Mouse (Mus musculus) neural tube, embryonic 11.5 days (tissue): Measurements from ENCODE around the gene Rhog. TPM values are rescaled to one million over a fixed set of nuclear protein-coding genes. Genes with fewer than 3 reads are reported as not detected.
"Not testable (repeated sequence)": the region's sequence is repeated elsewhere in the genome, so short reads cannot be mapped to it uniquely, and the experiment has no call there.

Experiments
- ATAC-seq: fragments of 200-750 bp; cut with Nextera tagmentation; 2 replicates; pipeline ENCODE4 v1.8.0; 2017; ENCODE audit warnings: moderate number of reproducible peaks, mild to moderate bottlenecking, moderate TSS enrichment, moderate library complexity; ENCODE audit not compliant: insufficient read depth, low FRiP score, low TSS enrichment
- DNase-seq: peaks from one replicate; pipeline ENCODE4 v3.0.0-alpha.2; 2015; ENCODE audit warnings: low spot score
- H3K27ac ChIP-seq: fragments of 300-500 bp; sonication (generic); 2 replicates; pipeline ENCODE4 v1.5.1; 2014; ENCODE audit warnings: low read depth, mild to moderate bottlenecking, low read length
- H3K27me3 ChIP-seq: fragments of 300-500 bp; sonication (generic); 2 replicates; pipeline ENCODE4 v1.6.1; 2014; ENCODE audit warnings: mild to moderate bottlenecking, low read length, mixed read lengths; ENCODE audit not compliant: control insufficient read depth, insufficient read depth
- H3K36me3 ChIP-seq: fragments of 300-500 bp; sonication (generic); 2 replicates; pipeline ENCODE4 v1.6.1; 2014; ENCODE audit warnings: mild to moderate bottlenecking, low read length, moderate library complexity, mixed read lengths; ENCODE audit not compliant: control insufficient read depth, insufficient read depth
- H3K4me1 ChIP-seq: fragments of 300-500 bp; sonication (generic); 2 replicates; pipeline ENCODE4 v1.6.1; 2014; ENCODE audit warnings: low read length, mixed read lengths; ENCODE audit not compliant: control insufficient read depth, insufficient read depth
- H3K4me2 ChIP-seq: fragments of 300-500 bp; sonication (generic); 2 replicates; pipeline ENCODE4 v1.6.1; 2014; ENCODE audit warnings: low read depth, mild to moderate bottlenecking, moderate library complexity
- H3K4me3 ChIP-seq: fragments of 300-500 bp; sonication (generic); 2 replicates; pipeline ENCODE4 v1.5.1; 2014; ENCODE audit warnings: low read depth, low read length
- H3K9ac ChIP-seq: fragments of 300-500 bp; sonication (generic); 2 replicates; pipeline ENCODE4 v1.6.1; 2014; ENCODE audit warnings: mild to moderate bottlenecking, low read length
- H3K9me3 ChIP-seq: fragments of 300-500 bp; sonication (generic); 2 replicates; pipeline ENCODE4 v1.6.1; 2016; ENCODE audit warnings: low read length; ENCODE audit not compliant: control insufficient read depth
- WGBS: fragments of 180-500 bp; shearing (Covaris S2); extraction: QIAGEN DNeasy Blood & Tissue Kit; methylation state at CpG from one replicate; pipeline ENCODE4 v1.1.7; 2014; 5-methylcytosine and 5-hydroxymethylcytosine counted together
- polyA plus RNA-seq: library from polyadenylated mRNA; unstranded; fragments of >200 nt; fragmentation: Nextera tagmentation; extraction: Ambion mirVana; gene quantifications from 2 replicates; pipeline ENCODE4 v1.2.1, GENCODE M21; 2014

The Rhog gene
- polyA plus RNA-seq, 1 experiment from 2014 or later: 38.8 TPM

GRCm38 (mm10) chr7:102272422-102272948, 16.6 kb upstream of the Rhog start:
- 89% methylated on average over 3 of the region's 3 CpGs for WGBS
- DNase-seq (no peak), ATAC-seq (no peak)
- Histone ChIP-seq H3K9ac (no peak overlapping the region), H3K9me3 (no peaks in the 10 kb centered on the region), H3K4me1 (peaks cover 2% of the 10 kb centered on the region; the same call in 1 of the 2 replicates), H3K4me3 (no peak overlapping the region), H3K4me2 (no peak overlapping the region), H3K36me3 (no peaks in the 10 kb centered on the region), H3K27me3 (peaks cover 8% of the 10 kb centered on the region; the same call in 1 of the 2 replicates), H3K27ac (no peak overlapping the region)

DNA sequence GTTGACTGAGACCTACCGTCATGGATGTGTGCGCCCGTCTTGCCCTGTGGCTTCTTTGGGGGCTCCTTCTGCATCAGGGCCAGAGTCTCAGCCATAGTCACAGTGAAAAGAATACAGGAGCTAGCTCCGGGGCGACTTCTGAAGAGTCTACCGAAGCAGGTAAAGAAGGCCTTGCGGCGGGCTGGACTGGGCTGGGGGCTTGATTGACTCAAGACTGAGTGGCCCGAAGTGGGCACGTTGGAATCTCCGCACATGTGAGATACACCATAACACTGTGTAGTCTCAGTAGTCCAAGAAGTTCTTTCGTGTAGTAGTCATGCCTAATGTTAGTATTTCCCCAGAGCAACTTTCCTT, 12.5 kb upstream of the Rhog start:
- DNase-seq (no peak), ATAC-seq (no peak)
- 6% methylated on average over 12 of the region's 12 CpGs for WGBS
- Histone ChIP-seq H3K4me3 (peak overlapping the region; percentile 87), H3K9me3 (no peaks in the 10 kb centered on the region), H3K27ac (no peak overlapping the region), H3K27me3 (peaks cover 8% of the 10 kb centered on the region; the same call in 1 of the 2 replicates), H3K36me3 (no peaks in the 10 kb centered on the region), H3K9ac (peak overlapping the region; percentile 69; the same call in 1 of the 2 replicates), H3K4me2 (peak overlapping the region; percentile 95), H3K4me1 (peaks cover 2% of the 10 kb centered on the region; the same call in 1 of the 2 replicates)

GRCm38 (mm10) chr7:102267601-102268394, 11.9 kb upstream of the Rhog start, which contains the start of gene Stim1:
Stim1 (plus strand) TSS chr7:102267806.
- H3K9ac ChIP-seq: peak within 1 kb of the TSS; percentile 69
- H3K27ac ChIP-seq: no peak within 1 kb of the TSS
- under 1% methylated on average over 48 of the region's 73 CpGs for WGBS
- peak; percentile 76 for ATAC-seq
- H3K4me2 ChIP-seq: peak within 1 kb of the TSS; percentile 95
- peaks cover 8% of the 10 kb centered on the region; the same call in 1 of the 2 replicates for H3K27me3 ChIP-seq
- H3K36me3 ChIP-seq: no peaks in the 10 kb centered on the region
- peak within 1 kb of the TSS; percentile 87 for H3K4me3 ChIP-seq
- peaks cover 2% of the 10 kb centered on the region; the same call in 1 of the 2 replicates for H3K4me1 ChIP-seq
- H3K9me3 ChIP-seq: no peaks in the 10 kb centered on the region
- DNase-seq: peak; percentile 58

DNA sequence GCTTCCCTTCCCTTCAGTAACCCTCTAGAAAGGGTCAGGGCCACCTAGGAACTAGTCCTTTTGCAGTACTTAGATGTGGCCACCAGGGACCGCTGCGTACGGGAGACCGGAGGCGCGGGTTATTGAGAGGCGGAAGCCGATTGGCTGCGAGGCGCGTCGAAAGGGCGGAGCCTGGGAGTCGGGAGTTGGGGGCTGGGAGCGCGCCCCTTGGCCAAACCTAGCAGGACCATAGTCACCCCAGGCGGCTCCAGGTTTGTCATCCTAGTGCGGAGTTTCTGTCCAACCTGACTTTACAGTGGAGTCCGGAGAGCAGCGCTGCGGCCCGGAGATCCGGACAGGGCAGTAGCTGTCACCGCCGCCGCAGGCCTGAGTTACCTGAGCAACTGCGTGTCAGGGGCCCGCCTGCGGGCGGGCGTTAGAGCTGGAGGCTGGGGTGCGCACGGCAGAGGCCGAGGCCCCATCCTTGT, 11.3 kb upstream of the Rhog start:
- peak; percentile 94 for DNase-seq
- H3K9ac ChIP-seq: peak overlapping the region; percentile 69
- H3K9me3 ChIP-seq: no peaks in the 10 kb centered on the region
- peaks cover 8% of the 10 kb centered on the region; the same call in 1 of the 2 replicates for H3K27me3 ChIP-seq
- ATAC-seq: peak; percentile 89
- H3K27ac ChIP-seq: no peak overlapping the region
- peaks cover 2% of the 10 kb centered on the region; the same call in 1 of the 2 replicates for H3K4me1 ChIP-seq
- 0% methylated on average over 34 of the region's 34 CpGs for WGBS
- H3K36me3 ChIP-seq: no peaks in the 10 kb centered on the region
- peak overlapping the region; percentile 87 for H3K4me3 ChIP-seq
- peak overlapping the region; percentile 95 for H3K4me2 ChIP-seq

GRCm38 (mm10) chr7:102266401-102267042, 10.7 kb upstream of the Rhog start:
- no peak overlapping the region; the same call in 1 of the 2 replicates for H3K4me2 ChIP-seq
- no peak overlapping the region for H3K9ac ChIP-seq
- DNase-seq (no peak), ATAC-seq (no peak; the same call in 1 of the 2 replicates)
- no peak overlapping the region for H3K27ac ChIP-seq
- peaks cover 8% of the 10 kb centered on the region; the same call in 1 of the 2 replicates for H3K27me3 ChIP-seq
- H3K4me3 ChIP-seq: no peak overlapping the region
- WGBS: 52% methylated on average over 14 of the region's 14 CpGs
- H3K36me3 ChIP-seq: no peaks in the 10 kb centered on the region
- no peaks in the 10 kb centered on the region for H3K9me3 ChIP-seq
- H3K4me1 ChIP-seq: peaks cover 2% of the 10 kb centered on the region; the same call in 1 of the 2 replicates

- H3K27ac ChIP-seq, DNase-seq, H3K9ac ChIP-seq, H3K9me3 ChIP-seq, H3K36me3 ChIP-seq, H3K4me1 ChIP-seq, ATAC-seq, H3K4me2 ChIP-seq, H3K27me3 ChIP-seq, H3K4me3 ChIP-seq: not testable (repeated sequence)
- 93% methylated on average over 10 of the region's 10 CpGs for WGBS
Measured at GRCm38 (mm10) chr7:102266021-102266400, 10.2 kb upstream of the Rhog start.

- no peak overlapping the region for H3K4me2 ChIP-seq
Measured at GRCm38 (mm10) chr7:102263020-102263419, 7.2 kb upstream of the Rhog start.

DNA sequence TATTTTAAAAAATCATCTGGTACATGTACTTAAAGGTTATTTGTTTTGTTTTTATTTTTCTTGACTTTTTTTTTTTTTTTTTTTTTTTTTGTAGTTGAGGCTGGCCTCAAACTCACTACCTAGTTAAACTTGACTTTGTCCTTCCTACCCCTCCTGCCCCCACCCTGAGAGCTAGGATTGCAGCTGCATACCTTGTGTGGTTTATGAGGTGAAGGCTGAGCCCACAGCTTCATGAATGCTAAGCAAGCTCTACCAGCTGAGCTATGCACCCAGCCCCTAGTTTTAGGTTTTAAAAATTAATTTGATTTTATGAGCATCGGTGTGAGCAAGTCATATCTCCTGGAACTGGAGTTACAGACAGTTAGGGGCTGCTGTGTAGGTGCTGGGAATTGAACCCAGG, 4.7 kb upstream of the Rhog start:
- no peak overlapping the region for H3K4me2 ChIP-seq
- no peaks in the 10 kb centered on the region for H3K27me3 ChIP-seq
- 89% methylated on average over 1 of the region's 1 CpGs for WGBS
- no peaks in the 10 kb centered on the region for H3K4me1 ChIP-seq
- H3K9me3 ChIP-seq: no peaks in the 10 kb centered on the region
- no peak overlapping the region for H3K4me3 ChIP-seq
- no peak overlapping the region for H3K27ac ChIP-seq
- H3K9ac ChIP-seq: no peak overlapping the region
- no peaks in the 10 kb centered on the region for H3K36me3 ChIP-seq
- DNase-seq: no peak
- ATAC-seq: no peak

More at GRCm38 (mm10) chr7:102263020-102263419, 7.2 kb upstream of the Rhog start:
- 89% methylated on average over 2 of the region's 2 CpGs for WGBS
- no peak overlapping the region for H3K9ac ChIP-seq
- ATAC-seq (no peak), DNase-seq (no peak)
- H3K36me3 ChIP-seq: no peaks in the 10 kb centered on the region
- no peak overlapping the region for H3K27ac ChIP-seq
- no peak overlapping the region for H3K4me3 ChIP-seq
- H3K4me1 ChIP-seq: no peaks in the 10 kb centered on the region
- no peaks in the 10 kb centered on the region for H3K9me3 ChIP-seq
- H3K27me3 ChIP-seq: peaks cover 2% of the 10 kb centered on the region; the same call in 1 of the 2 replicates
